Mouse (Mus musculus) kidney, embryonic 15.5 days (tissue): ENCODE data around the gene Ptpro. TPM values are rescaled to one million over a fixed set of nuclear protein-coding genes. Genes with fewer than 3 reads are reported as not detected.
"Not testable (repeated sequence)": the region's sequence is repeated elsewhere in the genome, so short reads cannot be mapped to it uniquely, and the experiment has no call there.

Experiments used
- ATAC-seq: fragments of 200-750 bp; cut with Nextera tagmentation; replicated peaks from 2 replicates; pipeline ENCODE4 v1.8.0; 2017; ENCODE audit warnings: moderate TSS enrichment; ENCODE audit not compliant: low FRiP score
- H3K27ac ChIP-seq: fragments of 300-500 bp; sonication (generic); 2 replicates; pipeline ENCODE4 v1.5.1; 2015; ENCODE audit warnings: mild to moderate bottlenecking, inconsistent platforms
- H3K27me3 ChIP-seq: fragments of 300-500 bp; sonication (generic); 2 replicates; pipeline ENCODE4 v1.6.1; 2015; ENCODE audit warnings: inconsistent platforms
- H3K36me3 ChIP-seq: fragments of 300-500 bp; sonication (generic); 2 replicates; pipeline ENCODE4 v1.6.1; 2015; ENCODE audit warnings: inconsistent platforms
- H3K4me1 ChIP-seq: fragments of 300-500 bp; sonication (generic); 2 replicates; pipeline ENCODE4 v1.6.1; 2015; ENCODE audit warnings: inconsistent platforms
- H3K4me2 ChIP-seq: fragments of 300-500 bp; sonication (generic); 2 replicates; pipeline ENCODE4 v1.6.1; 2015; ENCODE audit warnings: moderate library complexity, mild to moderate bottlenecking, inconsistent platforms
- H3K4me3 ChIP-seq: fragments of 300-500 bp; sonication (generic); replicated peaks from 2 replicates; pipeline ENCODE4 v1.5.1; 2015; ENCODE audit warnings: mild to moderate bottlenecking, inconsistent platforms
- H3K9ac ChIP-seq: fragments of 300-500 bp; sonication (generic); 2 replicates; pipeline ENCODE4 v1.6.1; 2015; ENCODE audit warnings: mild to moderate bottlenecking, inconsistent platforms
- H3K9me3 ChIP-seq: fragments of 300-500 bp; sonication (generic); replicated peaks from 2 replicates; pipeline ENCODE4 v1.6.1; 2016; ENCODE audit warnings: inconsistent platforms
- WGBS: fragments of 180-500 bp; shearing (Covaris S2); methylation state at CpG from one replicate; pipeline ENCODE4 v1.1.7; 2015; ENCODE audit warnings: mixed read lengths; 5-methylcytosine and 5-hydroxymethylcytosine counted together
- polyA plus RNA-seq: library from polyadenylated mRNA; unstranded; fragments of >200 nt; fragmentation: Nextera tagmentation; extraction: Ambion mirVana; gene quantifications from 2 replicates; pipeline ENCODE4 v1.2.1, GENCODE M21; 2015

The Ptpro gene
- polyA plus RNA-seq, 1 experiment from 2014 or later, result 15.9 TPM

- no peak overlapping the region for H3K4me3 ChIP-seq
- no peak overlapping the region for H3K9ac ChIP-seq
- ATAC-seq, result no peak
- peaks cover 10% of the 10 kb centered on the region; the same call in 1 of the 2 replicates for H3K4me1 ChIP-seq
- no peaks in the 10 kb centered on the region for H3K36me3 ChIP-seq
- H3K9me3 ChIP-seq, result no peaks in the 10 kb centered on the region
- H3K4me2 ChIP-seq, result no peak overlapping the region
- WGBS, result 66% methylated on average over 14 of the region's 14 CpGs
- H3K27ac ChIP-seq, result no peak overlapping the region
- no peaks in the 10 kb centered on the region for H3K27me3 ChIP-seq
These were observed 181.5 kb downstream of the Ptpro start for GRCm38 (mm10) chr6:137433521-137434137.

- peak; percentile 40 for ATAC-seq
- Histone ChIP-seq H3K4me2 (0 out of 2 replicates have a peak overlapping the region, but pooled peaks have one; percentile 5), H3K9me3 (no peaks in the 10 kb centered on the region), H3K4me3 (no peak overlapping the region), H3K36me3 (no peaks in the 10 kb centered on the region), H3K9ac (no peak overlapping the region), H3K4me1 (peaks cover 13% of the 10 kb centered on the region; the same call in 1 of the 2 replicates), H3K27me3 (no peaks in the 10 kb centered on the region), H3K27ac (no peak overlapping the region)
- 45% methylated on average over 4 of the region's 4 CpGs for WGBS
These were observed 185.4 kb downstream of the Ptpro start for GRCm38 (mm10) chr6:137437486-137437885.

- ATAC-seq, result peak; percentile 76
- H3K4me3 ChIP-seq, result no peak overlapping the region
- H3K4me1 ChIP-seq, result peaks cover 13% of the 10 kb centered on the region; the same call in 1 of the 2 replicates
- 0 out of 2 replicates have a peak overlapping the region, but pooled peaks have one; percentile 5 for H3K4me2 ChIP-seq
- 32% methylated on average over 16 of the region's 16 CpGs for WGBS
- H3K27me3 ChIP-seq, result no peaks in the 10 kb centered on the region
- no peaks in the 10 kb centered on the region for H3K9me3 ChIP-seq
- no peaks in the 10 kb centered on the region for H3K36me3 ChIP-seq
- no peak overlapping the region for H3K27ac ChIP-seq
- no peak overlapping the region for H3K9ac ChIP-seq
These were observed 185.9 kb downstream of the Ptpro start for GRCm38 (mm10) chr6:137437902-137438580.

GRCm38 (mm10) chr6:137440559-137441486 is 188.7 kb downstream of the Ptpro start:
- Histone ChIP-seq H3K9ac (no peak overlapping the region), H3K4me2 (no peak overlapping the region), H3K4me1 (peaks cover 13% of the 10 kb centered on the region; the same call in 1 of the 2 replicates), H3K9me3 (no peaks in the 10 kb centered on the region), H3K27ac (no peak overlapping the region), H3K36me3 (no peaks in the 10 kb centered on the region), H3K27me3 (no peaks in the 10 kb centered on the region), H3K4me3 (no peak overlapping the region)
- 68% methylated on average over 19 of the region's 19 CpGs for WGBS
- ATAC-seq, result peak; percentile 69

- Histone ChIP-seq H3K36me3 (no peaks in the 10 kb centered on the region), H3K4me3 (no peak overlapping the region), H3K4me2 (no peak overlapping the region), H3K4me1 (peaks cover 5% of the 10 kb centered on the region; the same call in 1 of the 2 replicates), H3K27me3 (no peaks in the 10 kb centered on the region), H3K9me3 (no peaks in the 10 kb centered on the region), H3K9ac (no peak overlapping the region), H3K27ac (no peak overlapping the region)
- WGBS, result 88% methylated on average over 12 of the region's 12 CpGs
- ATAC-seq, result no peak
These were observed 191.0 kb downstream of the Ptpro start for GRCm38 (mm10) chr6:137443089-137443488.

GRCm38 (mm10) chr6:137446116-137446515 is 194.0 kb downstream of the Ptpro start:
- ATAC-seq, H3K4me3 ChIP-seq, H3K27ac ChIP-seq, H3K9me3 ChIP-seq, H3K36me3 ChIP-seq, H3K27me3 ChIP-seq, H3K9ac ChIP-seq, H3K4me1 ChIP-seq, H3K4me2 ChIP-seq: not testable (repeated sequence)
- WGBS, result 75% methylated on average over 7 of the region's 7 CpGs

GRCm38 (mm10) chr6:137455537-137456041 is 203.5 kb downstream of the Ptpro start:
- Histone ChIP-seq H3K4me2 (peak overlapping the region; percentile 33), H3K9ac (no peak overlapping the region), H3K27me3 (no peaks in the 10 kb centered on the region), H3K4me3 (no peak overlapping the region), H3K9me3 (no peaks in the 10 kb centered on the region), H3K4me1 (no peaks in the 10 kb centered on the region), H3K27ac (no peak overlapping the region), H3K36me3 (no peaks in the 10 kb centered on the region)
- WGBS, result 14% methylated on average over 10 of the region's 10 CpGs
- peak; percentile 86 for ATAC-seq

GRCm38 (mm10) chr6:137456064-137456463 is 203.9 kb downstream of the Ptpro start:
- WGBS, result 56% methylated on average over 7 of the region's 7 CpGs
- no peak overlapping the region for H3K27ac ChIP-seq
- H3K9ac ChIP-seq, result no peak overlapping the region
- peak; percentile 60 for ATAC-seq
- H3K9me3 ChIP-seq, result no peaks in the 10 kb centered on the region
- no peaks in the 10 kb centered on the region for H3K4me1 ChIP-seq
- no peaks in the 10 kb centered on the region for H3K36me3 ChIP-seq
- H3K27me3 ChIP-seq, result no peaks in the 10 kb centered on the region
- no peak overlapping the region for H3K4me3 ChIP-seq
- peak overlapping the region; percentile 33 for H3K4me2 ChIP-seq

- ATAC-seq, result no peak
- Histone ChIP-seq H3K27ac (no peak overlapping the region), H3K4me1 (no peaks in the 10 kb centered on the region), H3K36me3 (no peaks in the 10 kb centered on the region), H3K9me3 (no peaks in the 10 kb centered on the region), H3K4me3 (no peak overlapping the region), H3K27me3 (no peaks in the 10 kb centered on the region), H3K9ac (no peak overlapping the region), H3K4me2 (no peak overlapping the region)
- WGBS, result 44% methylated on average over 7 of the region's 7 CpGs
These were observed 205.1 kb downstream of the Ptpro start for GRCm38 (mm10) chr6:137457210-137457609.

- Histone ChIP-seq H3K9me3 (no peaks in the 10 kb centered on the region), H3K4me3 (no peak overlapping the region), H3K36me3 (no peaks in the 10 kb centered on the region), H3K9ac (no peak overlapping the region), H3K27ac (no peak overlapping the region), H3K27me3 (no peaks in the 10 kb centered on the region), H3K4me2 (no peak overlapping the region), H3K4me1 (no peaks in the 10 kb centered on the region)
- WGBS, result 81% methylated on average over 7 of the region's 7 CpGs
- no peak for ATAC-seq
These were observed 206.0 kb downstream of the Ptpro start for GRCm38 (mm10) chr6:137458136-137458535.

- Histone ChIP-seq H3K4me2 (no peak overlapping the region), H3K9ac (no peak overlapping the region), H3K36me3 (no peaks in the 10 kb centered on the region), H3K4me3 (no peak overlapping the region), H3K9me3 (no peaks in the 10 kb centered on the region), H3K27me3 (no peaks in the 10 kb centered on the region), H3K4me1 (no peaks in the 10 kb centered on the region), H3K27ac (no peak overlapping the region)
- no peak for ATAC-seq
- 93% methylated on average over 5 of the region's 5 CpGs for WGBS
These were observed 211.7 kb downstream of the Ptpro start for GRCm38 (mm10) chr6:137463771-137464170.
